Mouse (Mus musculus) megakaryocyte, embryonic 14.5 days (primary cell): ENCODE measurements around the gene 1190002N15Rik.

Experiments used
- FLI1 ChIP-seq: IDR thresholded peaks from 2 replicates; pipeline ENCODE4 v1.6.1; 2012; ENCODE audit warnings: low read length, inconsistent platforms, mixed read lengths
- GATA1 ChIP-seq: IDR thresholded peaks from 3 replicates; pipeline ENCODE4 v1.6.1; 2012; ENCODE audit warnings: mixed read lengths, low read length, inconsistent platforms, borderline replicate concordance

- TF ChIP-seq GATA1 (no peak), FLI1 (no peak)
Observed at GRCm38 (mm10) chr9:94473898-94474297, 64.0 kb downstream of the 1190002N15Rik start.
